Mouse (Mus musculus) G1E-ER4 (cell line): ENCODE results near the gene Snrnp27. TPM values are rescaled to one million over a fixed set of nuclear protein-coding genes. Genes with fewer than 3 reads are reported as not detected.

Experiments used
- GATA1 ChIP-seq: IDR thresholded peaks from one replicate; pipeline ENCODE4 v1.8.0; 2012; ENCODE audit warnings: low read length, inconsistent platforms
- polyA plus RNA-seq: library from polyadenylated mRNA; stranded (reverse); fragments of >175 nt; gene quantifications from 2 replicates; pipeline ENCODE4 v1.2.3, GENCODE M21; 2012

Snrnp27 gene
- polyA plus RNA-seq, result 165 and 222 TPM in 2 replicates

GRCm38 (mm10) chr6:86683872-86684654, at the start of gene Snrnp27:
Gene Snrnp27, minus strand, starts transcription at chr6:86684522.
- TF ChIP-seq GATA1, result no peak

- TF ChIP-seq GATA1, result no peak
Observed at GRCm38 (mm10) chr6:86733183-86733876, 49.0 kb upstream of the Snrnp27 start, which contains the start of gene Gmcl1. Gene Gmcl1, minus strand, starts transcription at chr6:86733383.

- TF ChIP-seq GATA1, result no peak
Observed at GRCm38 (mm10) chr6:86732276-86733173, 48.2 kb upstream of the Snrnp27 start.

GRCm38 (mm10) chr6:86728711-86729110, 44.4 kb upstream of the Snrnp27 start:
- no peak for TF ChIP-seq GATA1

- no peak for TF ChIP-seq GATA1
Observed at GRCm38 (mm10) chr6:86721977-86722376, 37.7 kb upstream of the Snrnp27 start.

GRCm38 (mm10) chr6:86708072-86708774, 23.9 kb upstream of the Snrnp27 start:
- no peak for TF ChIP-seq GATA1

- TF ChIP-seq GATA1, result no peak
Observed at GRCm38 (mm10) chr6:86702577-86702976, 18.3 kb upstream of the Snrnp27 start.

- TF ChIP-seq GATA1, result no peak
Observed at GRCm38 (mm10) chr6:86697903-86698302, 13.6 kb upstream of the Snrnp27 start.

- TF ChIP-seq GATA1, result no peak
Observed at GRCm38 (mm10) chr6:86696213-86696612, 11.9 kb upstream of the Snrnp27 start.

- TF ChIP-seq GATA1, result no peak
Observed at GRCm38 (mm10) chr6:86694465-86694864, 10.1 kb upstream of the Snrnp27 start.

GRCm38 (mm10) chr6:86689671-86690070, 5.3 kb upstream of the Snrnp27 start:
- no peak for TF ChIP-seq GATA1

GRCm38 (mm10) chr6:86686971-86687370, 2.6 kb upstream of the Snrnp27 start:
- TF ChIP-seq GATA1, result no peak

GRCm38 (mm10) chr6:86684655-86685011, 311 bp upstream of the Snrnp27 start:
- no peak for TF ChIP-seq GATA1

GRCm38 (mm10) chr6:86681289-86681688, 3.0 kb downstream of the Snrnp27 start:
- no peak for TF ChIP-seq GATA1

- no peak for TF ChIP-seq GATA1
Observed at GRCm38 (mm10) chr6:86678341-86678740, 6.0 kb downstream of the Snrnp27 start.

GRCm38 (mm10) chr6:86670873-86671272, 13.4 kb downstream of the Snrnp27 start:
- no peak for TF ChIP-seq GATA1
